Mouse (Mus musculus) natural killer cell, adult 2 months (primary cell): ENCODE results near the gene Mbnl2.
A peak's percentile ranks its signal among the peaks of the same experiment; 100 is the strongest.

Experiments used
- DNase-seq, 2 experiments: peaks; one replicate each; pipeline ENCODE4 v3.0.0; 2022; ENCODE audit warnings: low spot score in 2 of 2

The Mbnl2 gene

GRCm38 (mm10) chr14:120274746-120275145, 723 bp upstream of the Mbnl2 start:
- no peak for DNase-seq

- peak; percentile 10 to 13 for DNase-seq
These were observed 1.0 kb downstream of the Mbnl2 start for GRCm38 (mm10) chr14:120276343-120277080.

GRCm38 (mm10) chr14:120277081-120277656, 1.7 kb downstream of the Mbnl2 start:
- DNase-seq, result peak in 1 of 2 experiments; percentile 24

- peak; percentile 24 to 29 for DNase-seq
These were observed 3.1 kb downstream of the Mbnl2 start for GRCm38 (mm10) chr14:120278290-120279244.

GRCm38 (mm10) chr14:120280136-120280535, 4.7 kb downstream of the Mbnl2 start:
- peak in 1 of 2 experiments; percentile 31 for DNase-seq

GRCm38 (mm10) chr14:120283787-120284186, 8.3 kb downstream of the Mbnl2 start:
- no peak for DNase-seq

GRCm38 (mm10) chr14:120284504-120284903, 9.0 kb downstream of the Mbnl2 start:
- no peak for DNase-seq

GRCm38 (mm10) chr14:120287121-120287986, 11.9 kb downstream of the Mbnl2 start:
- DNase-seq, result no peak

GRCm38 (mm10) chr14:120287987-120288275, 12.5 kb downstream of the Mbnl2 start:
- DNase-seq, result no peak

- no peak for DNase-seq
These were observed 13.0 kb downstream of the Mbnl2 start for GRCm38 (mm10) chr14:120288378-120289002.

GRCm38 (mm10) chr14:120289065-120289464, 13.6 kb downstream of the Mbnl2 start:
- no peak for DNase-seq

- DNase-seq, result no peak
These were observed 14.1 kb downstream of the Mbnl2 start for GRCm38 (mm10) chr14:120289528-120289927.

GRCm38 (mm10) chr14:120291226-120291757, 15.8 kb downstream of the Mbnl2 start:
- no peak for DNase-seq

GRCm38 (mm10) chr14:120292133-120292532, 16.7 kb downstream of the Mbnl2 start:
- no peak for DNase-seq

- DNase-seq, result no peak
These were observed 17.2 kb downstream of the Mbnl2 start for GRCm38 (mm10) chr14:120292617-120293195.

- DNase-seq, result no peak
These were observed 19.0 kb downstream of the Mbnl2 start for GRCm38 (mm10) chr14:120294480-120294879.

GRCm38 (mm10) chr14:120295355-120296220, 20.1 kb downstream of the Mbnl2 start:
- DNase-seq, result no peak

- DNase-seq, result no peak
These were observed 20.9 kb downstream of the Mbnl2 start for GRCm38 (mm10) chr14:120296231-120297006.
